Mouse (Mus musculus) adrenal gland (tissue): ENCODE measurements around the gene Fnbp1l.

Experiments
- intact Hi-C: fragments of 180-260 bp; cut with DNase I; formaldehyde crosslinking; loops from one replicate; pipeline ENCODE4 v1.15.1; 2025

The Fnbp1l gene

GRCm38 (mm10) chr3:122611761-122612160, 7.8 kb downstream of the Fnbp1l start:
- intact Hi-C loops, result no loop called here

- intact Hi-C loops, result no loop called here
Measured at GRCm38 (mm10) chr3:122606105-122606801, 13.3 kb downstream of the Fnbp1l start.

GRCm38 (mm10) chr3:122603229-122603628, 16.3 kb downstream of the Fnbp1l start:
- intact Hi-C loops, result no loop called here

GRCm38 (mm10) chr3:122602370-122602769, 17.1 kb downstream of the Fnbp1l start:
- intact Hi-C loops, result no loop called here

GRCm38 (mm10) chr3:122599291-122599690, 20.2 kb downstream of the Fnbp1l start:
- intact Hi-C loops, result no loop called here

- intact Hi-C loops, result no loop called here
Measured at GRCm38 (mm10) chr3:122590804-122591203, 28.7 kb downstream of the Fnbp1l start.

- intact Hi-C loops, result no loop called here
Measured at GRCm38 (mm10) chr3:122590346-122590745, 29.2 kb downstream of the Fnbp1l start.

- intact Hi-C loops, result no loop called here
Measured at GRCm38 (mm10) chr3:122586918-122587641, 32.4 kb downstream of the Fnbp1l start.

GRCm38 (mm10) chr3:122577360-122577759, 42.2 kb downstream of the Fnbp1l start:
- intact Hi-C loops, result no loop called here

- intact Hi-C loops, result no loop called here
Measured at GRCm38 (mm10) chr3:122574921-122575320, 44.6 kb downstream of the Fnbp1l start.

- intact Hi-C loops, result no loop called here
Measured at GRCm38 (mm10) chr3:122573426-122574286, 45.9 kb downstream of the Fnbp1l start.

GRCm38 (mm10) chr3:122566549-122566948, 53.0 kb downstream of the Fnbp1l start:
- intact Hi-C loops, result no loop called here

GRCm38 (mm10) chr3:122566112-122566511, 53.4 kb downstream of the Fnbp1l start:
- intact Hi-C loops, result no loop called here

- intact Hi-C loops, result no loop called here
Measured at GRCm38 (mm10) chr3:122565285-122565684, 54.2 kb downstream of the Fnbp1l start.

GRCm38 (mm10) chr3:122557766-122558165, 61.7 kb downstream of the Fnbp1l start:
- intact Hi-C loops, result no loop called here

GRCm38 (mm10) chr3:122551174-122551573, 68.3 kb downstream of the Fnbp1l start:
- intact Hi-C loops, result no loop called here

- intact Hi-C loops, result no loop called here
Measured at GRCm38 (mm10) chr3:122547469-122547868, 72.0 kb downstream of the Fnbp1l start.

- intact Hi-C loops, result no loop called here
Measured at GRCm38 (mm10) chr3:122545346-122545745, 74.2 kb downstream of the Fnbp1l start.

GRCm38 (mm10) chr3:122540918-122541317, 78.6 kb downstream of the Fnbp1l start:
- intact Hi-C loops, result no loop called here

- intact Hi-C loops, result no loop called here
Measured at GRCm38 (mm10) chr3:122539961-122540690, 79.4 kb downstream of the Fnbp1l start.

- intact Hi-C loops, result no loop called here
Measured at GRCm38 (mm10) chr3:122538851-122539250, 80.7 kb downstream of the Fnbp1l start.
